Mouse (Mus musculus): ENCODE measurements around the gene Zranb3. TPM values are rescaled to one million over a fixed set of nuclear protein-coding genes. Genes with fewer than 3 reads are reported as not detected.

The Zranb3 gene
- polyA plus RNA-seq, 1 experiment from 2014 or later, result 11.4 TPM

GRCm38 (mm10) chr1:127937277-127937676, 165.6 kb downstream of the Zranb3 start:
- no peak overlapping the region for H3K4me2 ChIP-seq
- WGBS, result 65% methylated on average over 8 of the region's 8 CpGs

GRCm38 (mm10) chr1:127934322-127934721, 168.5 kb downstream of the Zranb3 start:
- Histone ChIP-seq H3K4me2 (no peak overlapping the region), H3K27ac (no peak overlapping the region), H3K4me1 (0 out of 2 replicates have a peak, but pooled peaks cover 3% of the 10 kb centered on the region), H3K9ac (no peak overlapping the region), H3K4me3 (no peak overlapping the region), H3K9me3 (peaks cover 4% of the 10 kb centered on the region; the same call in 1 of the 2 replicates), H3K36me3 (peaks cover 80% of the 10 kb centered on the region), H3K27me3 (no peaks in the 10 kb centered on the region)
- 93% methylated on average over 5 of the region's 5 CpGs for WGBS
- ATAC-seq (ENCODE audit: insufficient number of reproducible peaks, insufficient read depth, low FRiP score, low TSS enrichment, low read depth), result no peak

More at GRCm38 (mm10) chr1:127937277-127937676, 165.6 kb downstream of the Zranb3 start:
- H3K9me3 ChIP-seq, result peaks cover 4% of the 10 kb centered on the region; the same call in 1 of the 2 replicates
- H3K4me1 ChIP-seq, result 0 out of 2 replicates have a peak, but pooled peaks cover 3% of the 10 kb centered on the region
- no peak overlapping the region; the same call in 1 of the 2 replicates for H3K27ac ChIP-seq
- H3K27me3 ChIP-seq, result no peaks in the 10 kb centered on the region
- peaks cover 85% of the 10 kb centered on the region for H3K36me3 ChIP-seq
- H3K9ac ChIP-seq, result no peak overlapping the region
- ATAC-seq (ENCODE audit: insufficient number of reproducible peaks, insufficient read depth, low FRiP score, low TSS enrichment, low read depth), result no peak
- no peak overlapping the region for H3K4me3 ChIP-seq

GRCm38 (mm10) chr1:127933405-127933804, 169.4 kb downstream of the Zranb3 start:
- 91% methylated on average over 2 of the region's 2 CpGs for WGBS
- no peaks in the 10 kb centered on the region for H3K9me3 ChIP-seq
- H3K27me3 ChIP-seq, result no peaks in the 10 kb centered on the region
- H3K4me1 ChIP-seq, result 0 out of 2 replicates have a peak, but pooled peaks cover 3% of the 10 kb centered on the region
- peaks cover 77% of the 10 kb centered on the region for H3K36me3 ChIP-seq
- no peak overlapping the region for H3K27ac ChIP-seq
- no peak overlapping the region for H3K9ac ChIP-seq
- H3K4me3 ChIP-seq, result no peak overlapping the region
- ATAC-seq (ENCODE audit: insufficient number of reproducible peaks, insufficient read depth, low FRiP score, low TSS enrichment, low read depth), result no peak
- no peak overlapping the region for H3K4me2 ChIP-seq

GRCm38 (mm10) chr1:127915802-127916201, 187.0 kb downstream of the Zranb3 start:
- Histone ChIP-seq H3K36me3 (peaks cover 33% of the 10 kb centered on the region), H3K27ac (no peak overlapping the region), H3K4me3 (no peak overlapping the region), H3K27me3 (no peaks in the 10 kb centered on the region), H3K9ac (no peak overlapping the region), H3K4me1 (no peaks in the 10 kb centered on the region), H3K9me3 (no peaks in the 10 kb centered on the region), H3K4me2 (no peak overlapping the region)
- WGBS, result 72% methylated on average over 1 of the region's 1 CpGs
- ATAC-seq (ENCODE audit: insufficient number of reproducible peaks, insufficient read depth, low FRiP score, low TSS enrichment, low read depth), result no peak

DNA sequence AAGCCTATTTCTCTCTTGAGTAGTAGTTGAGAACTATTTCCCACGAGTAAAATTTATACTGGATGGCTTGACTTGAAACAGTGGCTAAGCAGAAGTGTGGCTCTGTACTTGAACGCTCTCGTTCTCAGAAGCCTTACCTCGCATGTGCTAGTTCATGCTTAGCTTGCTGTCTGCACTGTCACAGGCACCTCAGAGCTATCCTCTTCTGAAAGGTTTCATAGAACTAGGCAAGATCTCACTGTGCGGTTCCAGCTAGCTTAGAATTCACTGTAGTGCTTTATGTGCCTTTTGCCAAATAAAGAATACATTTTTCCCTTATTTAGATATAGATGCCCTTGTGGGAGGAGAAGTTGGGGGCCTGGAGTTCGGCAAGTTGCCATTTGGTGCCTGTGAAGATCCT, 187.5 kb downstream of the Zranb3 start:
- no peak overlapping the region for H3K4me3 ChIP-seq
- no peaks in the 10 kb centered on the region for H3K4me1 ChIP-seq
- no peak overlapping the region for H3K9ac ChIP-seq
- H3K36me3 ChIP-seq, result peaks cover 35% of the 10 kb centered on the region
- no peak overlapping the region for H3K27ac ChIP-seq
- no peaks in the 10 kb centered on the region for H3K27me3 ChIP-seq
- H3K4me2 ChIP-seq, result no peak overlapping the region
- ATAC-seq (ENCODE audit: insufficient number of reproducible peaks, insufficient read depth, low FRiP score, low TSS enrichment, low read depth), result no peak
- 84% methylated on average over 6 of the region's 6 CpGs for WGBS
- no peaks in the 10 kb centered on the region for H3K9me3 ChIP-seq

- Histone ChIP-seq H3K4me1 (no peaks in the 10 kb centered on the region), H3K4me3 (no peak overlapping the region), H3K4me2 (no peak overlapping the region), H3K27me3 (no peaks in the 10 kb centered on the region), H3K9me3 (no peaks in the 10 kb centered on the region), H3K27ac (no peak overlapping the region), H3K36me3 (peaks cover 22% of the 10 kb centered on the region), H3K9ac (no peak overlapping the region)
- no peak for ATAC-seq (ENCODE audit: insufficient number of reproducible peaks, insufficient read depth, low FRiP score, low TSS enrichment, low read depth)
- 84% methylated on average over 4 of the region's 4 CpGs for WGBS
Observed at GRCm38 (mm10) chr1:127913116-127913515, 189.7 kb downstream of the Zranb3 start.

GRCm38 (mm10) chr1:127904774-127905385, 198.0 kb downstream of the Zranb3 start:
- no peak overlapping the region for H3K4me2 ChIP-seq
- no peak overlapping the region for H3K27ac ChIP-seq
- no peaks in the 10 kb centered on the region for H3K27me3 ChIP-seq
- H3K4me3 ChIP-seq, result no peak overlapping the region
- no peak for ATAC-seq (ENCODE audit: insufficient number of reproducible peaks, insufficient read depth, low FRiP score, low TSS enrichment, low read depth)
- 34% methylated on average over 2 of the region's 2 CpGs for WGBS
- H3K9ac ChIP-seq, result no peak overlapping the region
- peaks cover 28% of the 10 kb centered on the region for H3K36me3 ChIP-seq
- H3K9me3 ChIP-seq, result no peaks in the 10 kb centered on the region
- no peaks in the 10 kb centered on the region for H3K4me1 ChIP-seq

Other genes starting within 250 kb of the Zranb3 start
- gene Map3k19, start 248.0 kb downstream of the Zranb3 start, polyA plus RNA-seq (2015; fragmentation: Nextera tagmentation; extraction: Ambion mirVana), result not detected in 2 replicates
- 24.7 and 25.7 TPM in 2 replicates for gene Rab3gap1, start 234.3 kb downstream of the Zranb3 start, polyA plus RNA-seq (2015; fragmentation: Nextera tagmentation; extraction: Ambion mirVana)
- 88.4 and 88.8 TPM in 2 replicates for gene R3hdm1, start 254 bp upstream of the Zranb3 start, polyA plus RNA-seq (2015; fragmentation: Nextera tagmentation; extraction: Ambion mirVana)
- 79.0 and 81.7 TPM in 2 replicates for gene Ubxn4, start 140.9 kb upstream of the Zranb3 start, polyA plus RNA-seq (2015; fragmentation: Nextera tagmentation; extraction: Ambion mirVana)
- 0.14 TPM in 2 replicates for gene Lct, start 225.3 kb upstream of the Zranb3 start, polyA plus RNA-seq (2015; fragmentation: Nextera tagmentation; extraction: Ambion mirVana)

Measured in embryonic facial prominence, embryonic 13.5 days (tissue).